Comparison of ENCODE assay signal across 8 mouse cellular contexts in genomic region chr3:95676745-95677419, GRCm38 (mm10). TPM values are rescaled to one million over a fixed set of nuclear protein-coding genes. Genes with fewer than 3 reads are reported as not detected.
DNase-seq lines count a peak whose midpoint lies in the region; ATAC-seq lines count a peak whose summit lies in the region.

No protein-coding gene starts in this region.

- peak overlapping the region in 1 of 2 experiments; percentile 97; a peak in 2 of 4 replicates for H3K27ac ChIP-seq in heart, embryonic 14.5 days (replicated peaks in 1 of 2; ENCODE audit: control insufficient read depth in 1 of 2, insufficient read depth in 1 of 2, low read depth in 2 of 2, low read length in 2 of 2)

- DNase-seq in B cell, adult 2 months: peak; percentile 79
- DNase-seq in Muller cell, postnatal 12 days (ENCODE audit: inconsistent ontology term): peak; percentile 68
- peak; percentile 59 to 66 for DNase-seq in cerebellum, postnatal 36 days
- DNase-seq in layer of hippocampus, adult 8-10 months (ENCODE audit: low spot score in 2 of 2): peak; percentile 50 to 57
- peak; percentile 78 to 88 for DNase-seq in lung, postnatal 4 days
- DNase-seq in spleen, postnatal 10 days (ENCODE audit: low spot score in 2 of 2): peak; percentile 78 to 84

- H3K4me1 ChIP-seq in heart, embryonic 14.5 days (ENCODE audit: control insufficient read depth in 2 of 2, insufficient read depth in 2 of 2, low read length in 2 of 2): peaks cover 56 to 69% of the 10 kb centered on the region in 2 experiments

- H3K27me3 ChIP-seq in heart, embryonic 14.5 days (ENCODE audit: control insufficient read depth, insufficient read depth, low read length): no peaks in the 10 kb centered on the region

- no peaks in the 10 kb centered on the region for H3K9me3 ChIP-seq in heart, embryonic 14.5 days (ENCODE audit: control insufficient read depth, low read length)

- H3K4me2 ChIP-seq in heart, embryonic 14.5 days (ENCODE audit: low read length): no peak overlapping the region

- H3K9ac ChIP-seq in heart, embryonic 14.5 days (ENCODE audit: low read length): peak overlapping the region; percentile 67; the same call in 1 of the 2 replicates

- no peak overlapping the region for H3K4me3 ChIP-seq in heart, embryonic 14.5 days (ENCODE audit: control insufficient read depth in 1 of 2, insufficient read depth in 1 of 2, low read depth in 1 of 2, low read length in 2 of 2)

- no peak for ATAC-seq in heart, embryonic 14.5 days (ENCODE audit: insufficient number of reproducible peaks, insufficient read depth, low FRiP score, low read depth)
- ATAC-seq in inflammation-experienced regulatory T-cells, adult 6 months: no peak

- 50% methylated on average over 15 of the region's 15 CpGs for WGBS in heart, embryonic 14.5 days

- H3K36me3 ChIP-seq in heart, embryonic 14.5 days (ENCODE audit: control insufficient read depth, insufficient read depth, low read length): peaks cover 10% of the 10 kb centered on the region; the same call in 1 of the 2 replicates

RNA-seq across cellular contexts. Expression of gene Adamtsl4, which starts 10.8 kb away (rescaled TPM):
- 6.3 and 7.0 TPM in 2 replicates for polyA plus RNA-seq in heart, embryonic 14.5 days (2014; fragmentation: Nextera tagmentation; extraction: Ambion mirVana)
- 10 to 100 TPM in 2 of 4 experiments, 1 to 10 TPM in 2; 5.2 to 17.9 (median 10.4) TPM for total RNA-seq in layer of hippocampus, adult 8-10 months (2022)
- 1 to 10 TPM; 2.0 to 4.6 (median 2.2) TPM for polyA plus RNA-seq in inflammation-experienced regulatory T-cells, adult 6 months (2017; shearing (Covaris generic))

RNA-seq across cellular contexts. Expression of gene Mcl1, which starts 18.3 kb away (rescaled TPM):
- 54.3 and 57.2 TPM in 2 replicates for polyA plus RNA-seq in heart, embryonic 14.5 days (2014; fragmentation: Nextera tagmentation; extraction: Ambion mirVana)
- 10 to 100 TPM; 55.1 to 73.6 (median 61.1) TPM for total RNA-seq in layer of hippocampus, adult 8-10 months (2022)
- polyA plus RNA-seq in inflammation-experienced regulatory T-cells, adult 6 months (2017; shearing (Covaris generic)): 10 to 100 TPM; 50.5 to 86.1 (median 61.6) TPM

RNA-seq across cellular contexts. Expression of gene Ensa, which starts 52.1 kb away (rescaled TPM):
- 47.4 and 51.1 TPM in 2 replicates for polyA plus RNA-seq in heart, embryonic 14.5 days (2014; fragmentation: Nextera tagmentation; extraction: Ambion mirVana)
- total RNA-seq in layer of hippocampus, adult 8-10 months (2022): 100 to 1,000 TPM; 286 to 320 (median 297) TPM
- 10 to 100 TPM; 68.7 to 89.9 (median 76.3) TPM for polyA plus RNA-seq in inflammation-experienced regulatory T-cells, adult 6 months (2017; shearing (Covaris generic))
